Mouse (Mus musculus): ENCODE results near the gene Dnajc19.

GRCm38 (mm10) chr3:34008191-34008590 lies 72.9 kb downstream of the Dnajc19 start:
- no peak for TF ChIP-seq CTCF (conservative IDR thresholded peaks at IDR 0.05; ENCODE audit: insufficient read depth, insufficient read length, low read depth, low read length)
- no peak for TF ChIP-seq POLR2A (IDR thresholded peaks at IDR 0.05; ENCODE audit: low read depth, low read length)
